Mouse (Mus musculus): ENCODE measurements around the gene Akap1.

DNA sequence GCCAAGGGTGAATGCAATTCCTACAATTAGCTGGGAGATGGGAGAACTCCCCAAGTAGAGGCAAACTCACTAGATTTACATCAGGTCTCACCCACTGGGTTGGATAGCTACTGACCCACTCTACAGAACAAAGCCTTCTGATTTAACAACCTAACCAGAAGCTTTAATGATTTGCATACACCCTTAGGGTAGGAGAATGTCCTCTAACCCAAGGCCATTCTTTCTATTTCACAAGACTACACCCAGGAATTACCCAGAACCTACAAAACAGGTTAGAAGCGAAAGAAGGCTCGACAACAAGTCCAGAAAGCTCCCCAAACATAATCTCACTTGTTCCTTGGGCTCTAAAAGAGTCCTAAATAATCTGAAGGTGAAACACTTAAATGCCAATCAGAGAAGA is 2.0 kb downstream of the Akap1 start:
- TF ChIP-seq CTCF (IDR thresholded peaks at IDR 0.05; ENCODE audit: control insufficient read depth, insufficient read depth, low read length) (no peak), POLR2A (IDR thresholded peaks at IDR 0.05; ENCODE audit: borderline replicate concordance, control insufficient read depth, low read depth, low read length) (no peak)
